Mouse (Mus musculus) kidney, adult 18-20 months (tissue): Measurements from ENCODE around the gene Tomm20.
"Not testable (repeated sequence)": the region's sequence is repeated elsewhere in the genome, so short reads cannot be mapped to it uniquely, and the experiment has no call there.

Experiments used
- DNase-seq: peaks from one replicate; pipeline ENCODE4 v3.0.0; 2021

Tomm20 gene

GRCm38 (mm10) chr8:126945730-126946163, at the start of gene Tomm20:
Gene Tomm20 (minus strand): TSS chr8:126945844.
- peak; percentile 98 for DNase-seq

GRCm38 (mm10) chr8:126994506-126994905, 48.9 kb upstream of the Tomm20 start:
- DNase-seq = no peak

GRCm38 (mm10) chr8:126989363-126990153, 43.9 kb upstream of the Tomm20 start:
- DNase-seq = no peak

GRCm38 (mm10) chr8:126988346-126989006, 42.8 kb upstream of the Tomm20 start:
- DNase-seq = no peak

GRCm38 (mm10) chr8:126986495-126986894, 40.9 kb upstream of the Tomm20 start:
- peak; percentile 91 for DNase-seq

GRCm38 (mm10) chr8:126980046-126980445, 34.4 kb upstream of the Tomm20 start:
- DNase-seq = no peak

- no peak for DNase-seq
Observed at GRCm38 (mm10) chr8:126979091-126979920, 33.7 kb upstream of the Tomm20 start.

GRCm38 (mm10) chr8:126978535-126978934, 32.9 kb upstream of the Tomm20 start:
- DNase-seq = not testable (repeated sequence)

- DNase-seq = no peak
Observed at GRCm38 (mm10) chr8:126978028-126978427, 32.4 kb upstream of the Tomm20 start.

- no peak for DNase-seq
Observed at GRCm38 (mm10) chr8:126976608-126977348, 31.1 kb upstream of the Tomm20 start.

GRCm38 (mm10) chr8:126975706-126976105, 30.1 kb upstream of the Tomm20 start:
- DNase-seq = no peak

- no peak for DNase-seq
Observed at GRCm38 (mm10) chr8:126974511-126974910, 28.9 kb upstream of the Tomm20 start.

- DNase-seq = no peak
Observed at GRCm38 (mm10) chr8:126973686-126974265, 28.1 kb upstream of the Tomm20 start.

- DNase-seq = no peak
Observed at GRCm38 (mm10) chr8:126972649-126973048, 27.0 kb upstream of the Tomm20 start.

GRCm38 (mm10) chr8:126972102-126972501, 26.5 kb upstream of the Tomm20 start:
- DNase-seq = no peak

- no peak for DNase-seq
Observed at GRCm38 (mm10) chr8:126971314-126971664, 25.6 kb upstream of the Tomm20 start.

- DNase-seq = peak; percentile 93
Observed at GRCm38 (mm10) chr8:126970579-126971313, 25.1 kb upstream of the Tomm20 start, which contains the start of gene Rbm34. Gene Rbm34 (minus strand): TSS chr8:126971071.

- DNase-seq = no peak
Observed at GRCm38 (mm10) chr8:126969546-126969945, 23.9 kb upstream of the Tomm20 start.

GRCm38 (mm10) chr8:126968107-126968506, 22.5 kb upstream of the Tomm20 start:
- DNase-seq = no peak

- DNase-seq = no peak
Observed at GRCm38 (mm10) chr8:126965246-126965645, 19.6 kb upstream of the Tomm20 start.

- no peak for DNase-seq
Observed at GRCm38 (mm10) chr8:126962871-126963270, 17.2 kb upstream of the Tomm20 start.
